Mouse (Mus musculus) left cerebral cortex, postnatal 4 days (tissue): Measurements from ENCODE around the gene Rbp7. TPM values are rescaled to one million over a fixed set of nuclear protein-coding genes. Genes with fewer than 3 reads are reported as not detected.
"Not testable (repeated sequence)": the region's sequence is repeated elsewhere in the genome, so short reads cannot be mapped to it uniquely, and the experiment has no call there.

Source experiments
- DNase-seq: peaks from one replicate; pipeline ENCODE4 v3.0.0-alpha.2; 2022
- intact Hi-C: fragments of 180-260 bp; cut with DNase I; formaldehyde crosslinking; loops from one replicate; pipeline ENCODE4 v1.15.1; 2025
- total RNA-seq, 2 experiments: library from RNA; stranded (reverse); gene quantifications; 2 replicates each; pipeline ENCODE4 v1.2.3; 2021

The Rbp7 gene
- not detected for total RNA-seq

DNA sequence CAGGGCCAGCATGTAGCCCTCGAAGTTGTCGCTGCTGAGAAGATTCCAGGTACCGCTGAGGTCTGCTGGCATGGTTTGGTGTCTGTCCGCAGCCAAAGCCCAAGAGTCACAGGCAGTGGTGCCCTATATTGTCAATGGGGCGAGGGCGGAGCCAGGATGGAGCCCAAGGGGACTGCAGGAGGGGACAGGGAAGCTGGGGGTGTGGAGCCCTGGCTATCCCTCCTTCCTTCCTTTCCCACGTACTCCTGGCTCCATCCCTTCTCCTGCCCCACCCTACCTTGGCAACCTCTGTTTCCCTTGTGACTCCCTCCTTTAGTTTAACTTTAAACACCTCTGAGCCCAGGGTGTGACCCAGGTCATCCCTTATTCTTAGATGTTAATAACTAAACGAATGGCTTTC, at the start of gene Rbp7:
Gene Rbp7, minus strand, starts transcription at position 100 of the 400 bp plus-strand sequence.
- no peak for DNase-seq
- intact Hi-C loops = no loop called here

DNA sequence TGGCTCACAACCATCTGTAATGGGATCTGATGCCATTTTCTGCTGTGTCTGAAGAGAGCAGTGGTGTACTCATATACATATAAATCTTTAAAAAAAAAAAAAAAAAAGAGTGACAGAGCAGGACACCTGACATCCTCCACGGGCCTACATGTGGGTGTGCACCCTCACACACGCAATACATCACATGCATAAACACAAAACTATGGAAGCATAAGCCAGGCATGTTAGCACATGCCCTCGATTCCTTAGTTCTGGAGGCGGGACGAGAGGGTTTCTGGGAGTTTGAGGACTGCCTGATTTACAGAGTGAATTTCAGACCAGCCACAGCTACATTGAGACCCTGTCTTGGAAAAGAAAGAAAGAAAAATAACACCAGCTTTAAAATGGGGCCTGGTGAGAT, 49.6 kb upstream of the Rbp7 start:
- no peak for DNase-seq
- intact Hi-C loops = no loop called here

DNA sequence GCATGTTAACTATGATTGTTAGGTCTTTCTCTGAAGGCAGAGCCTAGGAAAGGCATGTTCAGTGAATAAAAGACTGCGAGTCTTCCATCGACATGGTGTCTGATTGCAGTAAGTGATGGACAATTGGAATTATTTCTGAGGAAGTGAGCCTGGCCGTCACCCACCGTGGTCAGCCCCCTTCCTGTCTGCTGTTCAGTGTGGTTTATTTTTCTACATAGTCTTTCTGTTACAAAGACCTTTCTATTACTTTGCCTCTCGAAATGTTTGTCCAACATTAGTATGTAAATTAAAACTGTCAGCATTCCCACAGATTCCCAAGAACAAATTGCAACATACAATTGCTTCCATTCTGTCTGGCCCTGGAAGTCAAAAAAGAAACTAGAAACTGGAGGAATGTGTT, 45.0 kb upstream of the Rbp7 start:
- intact Hi-C loops = no loop called here

DNA sequence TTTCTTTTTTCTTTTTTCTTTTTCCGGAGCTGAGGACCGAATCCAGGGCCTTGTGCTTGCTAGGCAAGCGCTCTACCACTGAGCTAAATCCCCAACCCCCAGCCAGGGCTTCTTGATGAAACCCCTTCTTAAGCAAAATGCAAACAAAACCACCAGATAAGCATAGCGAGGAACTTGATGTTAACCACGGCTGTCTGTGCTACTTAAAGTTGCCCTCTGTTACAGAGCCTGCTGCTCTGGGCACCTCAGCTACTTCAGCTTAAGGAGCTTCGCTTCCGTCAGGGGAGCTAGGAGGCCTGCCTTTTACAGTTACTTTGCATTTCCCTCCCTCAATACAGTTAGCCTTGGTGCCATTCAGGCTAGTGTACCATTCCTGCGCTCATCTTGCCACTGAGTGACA, 44.1 kb upstream of the Rbp7 start:
- intact Hi-C loops = no loop called here
- no peak for DNase-seq

More for the DNA sequence above, 45.0 kb upstream of the Rbp7 start:
- DNase-seq = no peak

DNA sequence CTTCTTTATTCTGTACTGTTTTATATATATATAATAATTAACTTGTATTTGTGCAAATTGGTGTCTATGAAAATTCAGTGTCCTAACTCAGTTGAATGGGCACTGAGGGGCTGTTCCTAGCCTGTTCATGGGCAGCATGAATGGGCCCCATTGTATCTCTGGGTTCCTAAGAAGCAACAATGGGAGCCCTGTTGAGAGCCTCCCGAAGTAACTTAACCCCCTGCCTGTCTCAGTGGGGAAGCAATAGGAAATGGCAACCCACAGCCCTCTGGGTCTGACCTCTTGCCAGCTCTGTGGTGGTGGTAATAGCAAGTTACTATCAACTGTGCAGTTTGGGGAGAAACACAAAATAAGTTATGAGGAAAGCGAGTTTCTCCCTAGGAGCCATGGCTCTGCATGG, 41.8 kb upstream of the Rbp7 start:
- no peak for DNase-seq
- intact Hi-C loops = no loop called here

DNA sequence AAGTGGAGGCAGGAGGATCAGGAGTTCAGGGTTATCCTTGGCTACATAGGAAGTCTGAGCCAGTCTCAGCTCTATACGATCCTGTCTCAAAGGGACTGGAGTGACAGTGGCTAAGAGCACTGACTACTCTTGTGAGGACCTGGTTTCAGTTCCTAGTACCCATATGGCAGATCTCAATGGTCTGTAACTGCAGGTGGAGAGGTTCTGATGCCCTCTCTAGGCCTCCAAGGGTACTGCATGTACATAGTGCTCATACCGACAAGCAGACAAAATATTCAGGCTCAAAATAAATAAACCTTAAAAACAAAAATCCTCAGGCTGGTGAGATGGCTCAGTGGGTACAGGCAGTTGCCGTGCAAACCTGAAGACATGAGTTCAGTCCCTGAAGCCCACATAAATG, 36.4 kb upstream of the Rbp7 start:
- DNase-seq = no peak
- intact Hi-C loops = no loop called here

DNA sequence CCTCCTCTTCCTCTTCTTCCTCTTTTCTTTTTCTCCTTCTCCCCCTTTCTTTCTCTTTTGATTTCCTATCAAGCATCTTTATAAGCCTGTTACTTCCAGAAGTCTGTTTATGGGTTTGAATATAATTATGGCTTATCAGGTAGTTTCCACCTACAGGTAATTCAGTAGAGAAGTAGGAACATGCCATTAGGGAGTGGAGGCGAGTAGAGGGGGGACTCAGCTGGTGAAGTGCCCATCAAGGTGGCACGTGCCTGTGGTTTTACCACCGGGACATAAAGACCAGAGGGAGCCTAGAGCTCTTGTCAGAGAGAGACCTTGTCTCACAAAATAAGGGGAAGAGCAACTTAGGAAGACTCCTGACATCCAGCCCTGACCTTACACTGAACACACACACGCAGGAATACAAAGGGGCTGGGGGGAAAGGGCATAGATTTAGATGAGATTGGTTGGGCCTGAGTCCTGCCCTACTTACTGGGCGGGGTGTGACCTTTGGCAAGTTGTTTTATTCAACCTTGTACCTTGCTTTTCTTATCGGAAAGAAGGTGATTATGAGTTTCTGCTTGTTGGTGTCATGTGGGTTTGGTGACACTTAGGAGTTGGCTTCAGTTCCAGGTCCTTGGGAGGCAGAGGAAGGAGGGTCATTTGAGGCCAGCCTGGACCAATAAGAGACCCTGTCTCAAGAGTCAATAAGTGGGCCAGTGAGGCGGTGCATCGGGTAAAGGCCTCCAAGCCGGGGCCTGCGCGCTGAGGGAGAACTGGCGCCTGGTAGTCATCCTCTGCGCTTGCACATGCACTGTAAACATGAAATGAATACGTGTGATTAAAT, 34.9 kb upstream of the Rbp7 start:
- no peak for DNase-seq
- intact Hi-C loops = no loop called here

DNA sequence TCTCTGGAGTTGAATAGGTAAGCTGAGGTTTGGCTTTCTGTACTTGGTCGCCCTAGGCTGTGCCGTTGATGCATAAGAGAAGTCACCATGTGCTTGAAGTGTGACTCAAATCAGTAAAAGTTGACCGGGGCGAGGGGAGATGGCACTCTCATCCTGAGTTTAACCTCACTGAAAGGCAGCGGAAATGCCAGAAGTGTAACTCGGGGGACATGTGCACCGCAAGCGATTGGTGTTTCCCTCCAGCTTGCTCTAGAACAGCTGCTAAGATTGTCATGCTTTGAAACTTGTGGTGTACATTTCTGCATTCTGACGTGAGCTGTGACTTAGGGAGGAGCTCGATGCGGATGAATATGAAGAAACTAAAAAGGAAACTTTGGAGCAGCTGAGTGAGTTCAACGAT, 33.0 kb upstream of the Rbp7 start:
- intact Hi-C loops = no loop called here
- DNase-seq = no peak

DNA sequence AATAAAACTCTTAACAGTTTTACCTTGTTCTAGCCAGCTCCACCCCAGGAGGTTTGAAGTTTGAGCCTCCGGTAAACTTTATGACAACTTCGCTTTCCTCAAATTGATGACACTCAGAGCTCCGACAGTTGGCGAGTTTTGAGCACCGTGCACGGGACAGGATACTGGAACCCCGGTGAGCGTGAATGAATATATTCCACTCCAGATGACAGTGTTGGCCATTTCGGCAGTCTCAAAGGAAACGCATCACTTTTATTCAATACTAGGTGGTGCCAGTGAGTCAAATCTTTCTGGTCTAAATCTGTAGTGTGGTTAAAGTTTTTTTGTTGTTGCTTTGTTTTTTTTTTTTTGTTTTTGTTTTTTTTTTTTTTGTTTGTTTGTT, 31.0 kb upstream of the Rbp7 start:
- DNase-seq = no peak
- intact Hi-C loops = no loop called here

DNA sequence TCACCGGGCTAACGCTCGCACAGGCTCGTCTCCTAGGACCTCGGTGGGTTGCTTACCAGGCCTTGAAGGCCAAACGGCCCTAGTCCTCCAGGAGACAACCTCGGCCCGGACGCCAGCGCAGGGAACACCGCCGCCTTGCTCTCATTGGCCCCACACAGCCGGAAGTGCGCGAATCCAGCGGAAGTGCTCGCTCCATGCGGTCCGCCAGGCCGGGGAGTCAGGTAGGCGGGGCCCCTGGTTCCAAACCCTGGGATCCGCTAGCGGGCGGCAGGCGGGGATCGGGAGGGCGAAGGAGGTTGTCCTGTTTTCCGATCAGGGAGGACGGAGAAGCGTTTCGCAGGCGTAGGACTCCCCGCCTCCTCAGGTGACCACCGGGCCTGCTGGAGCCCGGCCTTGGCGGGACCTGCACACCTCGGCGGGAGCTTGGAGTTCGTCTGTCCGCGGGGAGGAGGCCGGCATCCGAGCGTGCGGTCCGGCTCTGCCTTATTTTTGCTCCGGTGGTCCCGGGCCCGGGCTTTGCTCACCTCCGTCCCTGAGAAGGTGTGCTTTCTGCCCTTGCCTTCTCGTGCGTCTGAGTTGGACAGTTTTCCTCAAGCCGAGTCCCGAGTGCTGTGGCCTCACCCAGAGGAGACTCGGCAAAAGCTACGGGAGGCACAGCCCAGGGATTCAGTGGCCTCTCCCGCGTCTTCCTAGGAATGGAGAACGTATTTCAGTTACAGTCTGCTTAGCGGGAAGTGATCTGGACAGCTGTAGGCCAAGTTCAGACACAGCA, 30.5 kb upstream of the Rbp7 start, which contains the start of the genes Nmnat1 and Lzic:
Gene Nmnat1, minus strand, starts transcription at position 150 of the 772 bp plus-strand sequence.
Gene Lzic, plus strand, starts transcription at position 177 of the 772 bp plus-strand sequence.
- intact Hi-C loops = no loop called here
- peak; percentile 95 for DNase-seq

DNA sequence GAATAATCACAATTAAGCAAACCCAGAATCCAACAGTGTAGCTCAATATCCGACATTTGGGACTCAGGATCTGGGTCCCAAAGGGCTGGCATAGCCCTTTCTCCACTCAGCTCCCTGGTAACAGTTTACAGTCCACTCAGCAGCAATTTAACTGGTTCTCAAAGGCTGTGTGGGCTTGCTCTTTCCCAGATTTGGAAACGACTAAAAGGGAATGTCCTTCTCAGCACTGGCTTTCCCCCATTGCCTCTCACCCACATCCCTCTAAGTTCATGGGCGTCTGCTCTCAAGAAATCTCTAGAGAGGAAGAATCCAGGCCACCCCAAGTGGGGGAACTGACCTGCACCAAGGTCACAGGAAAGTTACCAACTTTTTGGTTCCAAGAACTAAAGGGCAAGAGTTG, 29.8 kb upstream of the Rbp7 start:
- intact Hi-C loops = no loop called here

DNA sequence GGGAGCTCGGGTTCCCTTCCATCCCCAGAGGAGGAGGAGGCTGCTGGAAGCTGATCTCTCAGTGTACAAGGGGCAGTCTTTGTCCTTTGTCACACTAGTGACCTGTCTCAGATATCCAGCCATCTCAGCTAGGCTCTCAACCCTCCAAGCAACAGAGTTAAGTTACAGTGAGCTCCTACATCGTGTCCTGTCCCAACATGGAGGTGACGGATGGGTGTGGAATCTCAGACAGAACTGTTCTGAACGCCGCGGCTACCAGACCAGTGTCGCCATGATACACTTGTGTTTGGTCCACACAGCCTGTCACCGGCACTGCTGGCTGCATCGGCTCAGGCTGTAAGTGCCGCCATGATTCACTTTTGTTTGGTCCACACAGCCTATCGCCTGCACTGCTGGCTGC, 22.3 kb upstream of the Rbp7 start, which contains the start of gene Tmem274:
Gene Tmem274, plus strand, starts transcription at position 301 of the 400 bp plus-strand sequence.
- intact Hi-C loops = no loop called here
- no peak for DNase-seq

More for the DNA sequence above, 29.8 kb upstream of the Rbp7 start:
- no peak for DNase-seq

DNA sequence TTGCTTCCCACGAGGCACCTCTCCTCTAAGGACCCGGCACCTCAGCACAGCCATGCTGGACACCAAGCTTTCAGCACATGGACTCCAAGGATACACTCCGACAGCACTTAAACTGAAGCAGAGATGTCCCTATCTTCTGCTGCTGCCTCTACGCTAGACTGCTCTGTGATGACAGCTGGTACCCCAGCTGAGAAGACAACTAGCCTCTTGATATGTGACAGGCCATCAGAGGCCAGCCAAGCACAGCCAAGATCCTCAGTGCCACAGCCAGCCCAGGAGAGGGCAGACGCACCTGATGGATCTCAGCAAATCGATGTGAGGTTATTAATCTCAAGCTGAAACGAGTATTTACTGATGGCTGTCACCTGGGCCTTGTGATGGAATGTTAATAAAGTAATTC, 20.3 kb upstream of the Rbp7 start:
- peak; percentile 32 for DNase-seq
- intact Hi-C loops = no loop called here

DNA sequence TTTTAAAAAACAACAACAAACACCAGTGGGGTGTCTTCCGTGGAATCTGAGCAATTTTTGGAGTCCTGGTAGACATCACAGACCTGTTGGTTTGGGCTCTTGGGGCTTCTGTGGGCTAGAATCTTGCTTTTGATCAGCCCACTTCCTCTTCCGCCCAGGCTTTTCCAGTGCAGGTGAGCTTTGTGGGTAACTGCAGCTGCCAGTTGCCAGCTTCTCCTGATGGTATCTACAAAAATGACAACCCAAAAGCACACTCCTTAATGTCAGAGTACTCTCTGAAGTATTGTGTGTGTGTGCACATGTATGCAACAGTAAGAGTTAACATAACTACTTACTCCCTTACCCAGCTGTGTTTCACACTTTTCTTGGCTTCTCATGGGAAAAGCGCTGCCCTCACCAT, 14.8 kb upstream of the Rbp7 start:
- intact Hi-C loops = no loop called here
- no peak for DNase-seq

DNA sequence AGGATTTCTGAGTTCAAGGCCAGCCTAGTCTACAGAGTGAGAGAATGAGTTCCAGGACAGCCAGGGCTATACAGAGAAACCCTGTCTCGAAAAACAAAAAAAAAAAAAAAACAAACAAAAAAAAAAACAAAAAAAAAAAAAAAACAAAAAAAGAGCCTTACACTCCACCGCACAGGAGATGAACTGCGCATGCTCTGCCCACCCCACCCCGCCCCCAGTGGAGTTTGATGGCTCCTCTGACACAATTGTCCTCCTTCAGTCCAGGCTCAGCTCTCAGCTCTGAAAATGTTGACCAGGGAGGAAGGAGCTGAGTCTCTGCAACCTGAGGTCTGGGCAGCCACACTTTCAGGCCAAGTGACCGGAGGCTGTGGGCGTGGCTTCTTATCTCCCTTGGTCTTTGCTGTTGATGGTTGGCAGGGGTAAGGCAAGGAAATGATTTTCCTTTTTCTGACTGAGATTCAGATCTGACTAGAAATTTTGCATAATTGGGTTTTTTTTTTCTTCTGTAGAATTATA, 8.7 kb upstream of the Rbp7 start:
- intact Hi-C loops = no loop called here

DNA sequence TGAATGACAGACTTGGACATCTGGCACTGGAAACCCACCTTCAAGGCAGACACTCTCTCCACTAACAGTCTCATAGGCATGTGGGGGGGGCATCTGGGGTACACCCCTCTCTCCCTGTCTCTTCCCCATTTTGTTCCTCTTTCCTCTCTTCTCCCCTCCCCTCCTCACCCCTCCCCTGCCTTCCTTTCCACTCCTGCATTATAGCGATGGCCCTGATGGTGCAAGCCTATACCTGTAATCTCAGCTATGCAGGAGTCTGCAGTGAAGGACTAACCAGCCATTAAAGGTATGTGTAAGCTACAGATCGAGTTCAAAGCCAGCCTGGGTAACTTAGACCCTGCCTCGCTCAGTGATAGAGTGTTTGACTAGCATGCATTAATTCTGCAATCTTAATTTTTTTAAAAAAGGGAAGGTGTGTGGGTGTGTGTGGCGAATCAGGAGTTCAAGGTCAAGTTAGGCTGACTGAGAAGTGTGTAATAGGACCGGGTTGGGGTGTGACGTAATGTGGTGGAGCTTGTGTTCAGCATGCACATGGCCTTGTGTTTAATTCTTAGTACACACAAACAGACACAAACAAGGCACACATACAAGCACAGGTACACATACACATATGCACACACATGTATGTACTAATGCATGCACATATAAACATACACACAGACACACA, 7.7 kb upstream of the Rbp7 start:
- intact Hi-C loops = no loop called here
- DNase-seq = no peak

More for the DNA sequence above, 8.7 kb upstream of the Rbp7 start:
- no peak for DNase-seq

DNA sequence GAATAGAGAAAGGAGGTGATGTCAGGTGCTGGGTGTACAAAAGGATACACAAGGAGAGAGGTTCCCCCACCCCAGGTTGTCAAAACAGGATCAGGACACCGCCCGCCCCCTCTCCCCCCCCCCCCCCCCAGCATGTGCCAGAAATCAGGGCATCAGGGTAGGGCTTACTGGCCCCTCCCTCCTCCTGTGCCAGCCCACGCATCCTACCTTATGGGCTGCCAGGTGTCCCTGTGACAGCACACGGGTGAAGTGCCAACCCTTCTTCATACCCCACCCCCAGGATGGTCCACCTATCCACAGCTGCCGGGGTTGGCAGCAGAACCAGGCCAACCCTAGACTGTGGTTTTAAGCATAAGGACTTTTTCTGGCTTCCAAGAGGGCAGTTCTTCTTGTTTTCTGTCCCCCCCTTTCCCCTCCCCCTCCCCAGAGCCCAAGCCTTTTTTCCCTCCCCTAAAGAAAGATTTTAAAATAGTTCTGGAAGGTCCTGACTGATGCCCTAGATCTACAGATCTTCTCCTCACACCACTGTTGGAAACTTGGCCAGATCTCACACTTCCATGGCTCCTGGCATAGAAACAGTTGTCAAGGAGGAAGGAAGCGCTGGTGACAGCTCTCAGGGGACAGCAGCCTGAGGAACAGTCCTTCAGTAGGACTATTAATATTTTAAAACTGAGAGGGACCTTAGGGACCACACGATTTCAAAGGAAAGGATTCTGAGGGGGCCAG, 7.0 kb upstream of the Rbp7 start:
- intact Hi-C loops = no loop called here

DNA sequence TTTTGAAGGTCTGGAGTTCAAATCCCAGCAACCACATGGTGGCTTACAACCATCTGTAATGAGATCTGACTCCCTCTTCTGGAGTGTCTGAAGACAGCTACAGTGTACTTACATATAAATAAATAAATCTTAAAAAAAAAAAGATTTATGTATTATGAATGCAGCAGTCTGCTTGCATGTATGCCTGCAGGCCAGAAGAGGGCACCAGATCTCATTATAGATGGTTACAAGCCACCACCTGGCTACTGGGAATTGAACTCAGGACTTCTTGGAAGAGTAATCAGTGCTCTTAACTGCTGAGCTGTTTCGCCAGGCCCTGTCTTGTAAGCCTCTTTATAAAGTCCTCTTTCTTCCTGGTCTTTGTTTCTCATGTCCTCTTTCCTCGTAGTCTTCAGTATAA, 5.7 kb upstream of the Rbp7 start:
- DNase-seq = not testable (repeated sequence)

More for the DNA sequence above, 7.0 kb upstream of the Rbp7 start:
- peak; percentile 12 for DNase-seq

DNA sequence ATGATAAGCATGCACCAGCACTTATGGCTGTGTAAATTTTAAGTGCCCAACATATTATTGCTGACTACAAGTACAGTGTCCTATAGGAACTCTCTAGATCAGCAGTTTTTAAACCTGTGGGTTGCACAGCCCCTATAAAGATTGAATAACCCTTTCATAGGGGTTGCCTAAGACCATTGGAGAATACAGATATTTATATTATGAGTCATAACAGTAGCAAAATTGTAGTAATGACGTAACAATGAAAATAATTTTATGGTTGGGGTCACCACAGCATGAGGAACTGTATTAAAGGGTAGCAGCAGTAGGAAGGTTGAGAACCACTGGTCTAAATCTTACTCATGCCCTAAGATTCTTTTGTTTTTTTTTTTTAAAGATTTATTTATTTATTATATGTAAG, 4.6 kb upstream of the Rbp7 start:
- intact Hi-C loops = no loop called here
- no peak for DNase-seq

More for the DNA sequence above, 5.7 kb upstream of the Rbp7 start:
- intact Hi-C loops = not testable (repeated sequence)

DNA sequence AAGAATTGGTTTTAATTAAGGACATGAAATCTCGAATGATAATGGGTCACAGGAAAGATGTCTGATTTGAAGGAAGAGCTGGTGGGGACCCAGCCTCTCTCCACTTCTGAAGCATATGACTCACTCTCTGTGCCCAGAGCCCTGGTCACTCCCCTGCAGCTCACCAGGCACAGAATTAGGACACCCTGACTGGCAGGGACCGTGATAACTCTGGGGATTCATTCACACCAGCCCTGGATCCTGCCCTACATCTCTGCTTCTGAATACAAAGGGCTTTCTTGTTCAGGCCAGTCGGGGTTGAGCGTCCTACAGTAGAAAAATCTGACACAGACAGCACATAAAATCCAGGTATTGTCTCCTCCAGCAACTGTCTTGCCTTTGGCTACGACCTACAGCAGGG, 3.7 kb upstream of the Rbp7 start:
- DNase-seq = no peak
- intact Hi-C loops = no loop called here
